Mouse (Mus musculus): ENCODE data around the gene Ttc30a1. TPM values are rescaled to one million over a fixed set of nuclear protein-coding genes. Genes with fewer than 3 reads are reported as not detected.
A peak's percentile ranks its signal among the peaks of the same experiment; 100 is the strongest.
"Not testable (repeated sequence)": the region's sequence is repeated elsewhere in the genome, so short reads cannot be mapped to it uniquely, and the experiment has no call there.

Gene Ttc30a1
- polyA plus RNA-seq (2015; fragmentation: Nextera tagmentation; extraction: Ambion mirVana): 8.4 and 9.3 TPM in 2 replicates

GRCm38 (mm10) chr2:75981440-75982081, at the start of gene Ttc30a1:
Gene Ttc30a1 (minus strand): TSS chr2:75981967.
- H3K27ac ChIP-seq, H3K4me1 ChIP-seq, H3K27me3 ChIP-seq, H3K9me3 ChIP-seq, H3K36me3 ChIP-seq: not testable (repeated sequence)
- H3K9ac ChIP-seq: peak within 1 kb of the TSS; percentile 62
- peak within 1 kb of the TSS; percentile 50 for H3K4me3 ChIP-seq
- H3K4me2 ChIP-seq (replicated peaks): peak within 1 kb of the TSS; percentile 70
- WGBS: 3% methylated on average over 34 of the region's 34 CpGs
- peak; percentile 69 for ATAC-seq (ENCODE audit: low FRiP score, low read depth)

- Histone ChIP-seq H3K4me3 (peak overlapping the region; percentile 12; the same call in 1 of the 2 replicates), H3K9ac (no peak overlapping the region), H3K9me3 (no peaks in the 10 kb centered on the region), H3K27ac (peak overlapping the region; percentile 75; the same call in 1 of the 2 replicates), H3K4me2 (replicated peaks) (peak overlapping the region; percentile 54), H3K36me3 (no peaks in the 10 kb centered on the region), H3K27me3 (no peaks in the 10 kb centered on the region), H3K4me1 (peaks cover 29% of the 10 kb centered on the region)
- ATAC-seq (ENCODE audit: low FRiP score, low read depth): no peak
- 15% methylated on average over 8 of the region's 8 CpGs for WGBS
Measured at GRCm38 (mm10) chr2:76030080-76030479, 48.3 kb upstream of the Ttc30a1 start.

- no peaks in the 10 kb centered on the region for H3K36me3 ChIP-seq
- WGBS: 21% methylated on average over 20 of the region's 20 CpGs
- peak overlapping the region; percentile 35 for H3K9ac ChIP-seq
- peak overlapping the region; percentile 11; the same call in 1 of the 2 replicates for H3K4me3 ChIP-seq
- H3K27me3 ChIP-seq: no peaks in the 10 kb centered on the region
- no peaks in the 10 kb centered on the region for H3K9me3 ChIP-seq
- H3K4me2 ChIP-seq (replicated peaks): peak overlapping the region; percentile 54
- H3K4me1 ChIP-seq: peaks cover 29% of the 10 kb centered on the region
- H3K27ac ChIP-seq: peak overlapping the region; percentile 75
- ATAC-seq (ENCODE audit: low FRiP score, low read depth): no peak
Measured at GRCm38 (mm10) chr2:76029081-76029901, 47.5 kb upstream of the Ttc30a1 start.

- Histone ChIP-seq H3K4me1 (peaks cover 12% of the 10 kb centered on the region), H3K27ac (no peak overlapping the region), H3K27me3 (0 out of 2 replicates have a peak, but pooled peaks cover 3% of the 10 kb centered on the region), H3K9ac (no peak overlapping the region), H3K36me3 (no peaks in the 10 kb centered on the region), H3K4me2 (replicated peaks) (no peak overlapping the region), H3K9me3 (no peaks in the 10 kb centered on the region), H3K4me3 (no peak overlapping the region)
- no peak for ATAC-seq (ENCODE audit: low FRiP score, low read depth)
- WGBS: 12% methylated on average over 7 of the region's 7 CpGs
Measured at GRCm38 (mm10) chr2:76016890-76017289, 35.1 kb upstream of the Ttc30a1 start.

GRCm38 (mm10) chr2:76016136-76016535, 34.4 kb upstream of the Ttc30a1 start:
- Histone ChIP-seq H3K9me3 (no peaks in the 10 kb centered on the region), H3K4me1 (peaks cover 18% of the 10 kb centered on the region), H3K27ac (no peak overlapping the region), H3K4me2 (replicated peaks) (no peak overlapping the region), H3K36me3 (no peaks in the 10 kb centered on the region), H3K9ac (no peak overlapping the region), H3K4me3 (no peak overlapping the region), H3K27me3 (0 out of 2 replicates have a peak, but pooled peaks cover 3% of the 10 kb centered on the region)
- no peak for ATAC-seq (ENCODE audit: low FRiP score, low read depth)
- WGBS: 81% methylated on average over 8 of the region's 8 CpGs

- no peak for ATAC-seq (ENCODE audit: low FRiP score, low read depth)
- Histone ChIP-seq H3K36me3 (no peaks in the 10 kb centered on the region), H3K4me2 (replicated peaks) (no peak overlapping the region), H3K27ac (no peak overlapping the region), H3K9ac (no peak overlapping the region), H3K27me3 (0 out of 2 replicates have a peak, but pooled peaks cover 3% of the 10 kb centered on the region), H3K4me1 (peaks cover 18% of the 10 kb centered on the region), H3K4me3 (no peak overlapping the region), H3K9me3 (no peaks in the 10 kb centered on the region)
- 92% methylated on average over 7 of the region's 7 CpGs for WGBS
Measured at GRCm38 (mm10) chr2:76015460-76015859, 33.7 kb upstream of the Ttc30a1 start.

- Histone ChIP-seq H3K4me1 (peaks cover 18% of the 10 kb centered on the region), H3K4me3 (no peak overlapping the region), H3K36me3 (no peaks in the 10 kb centered on the region), H3K9ac (no peak overlapping the region), H3K27ac (no peak overlapping the region), H3K9me3 (no peaks in the 10 kb centered on the region), H3K27me3 (0 out of 2 replicates have a peak, but pooled peaks cover 3% of the 10 kb centered on the region), H3K4me2 (replicated peaks) (no peak overlapping the region)
- ATAC-seq (ENCODE audit: low FRiP score, low read depth): no peak
- WGBS: 79% methylated on average over 3 of the region's 3 CpGs
Measured at GRCm38 (mm10) chr2:76014659-76015058, 32.9 kb upstream of the Ttc30a1 start.

GRCm38 (mm10) chr2:76006194-76006593, 24.4 kb upstream of the Ttc30a1 start:
- ATAC-seq (ENCODE audit: low FRiP score, low read depth): no peak
- 19% methylated on average over 4 of the region's 4 CpGs for WGBS

GRCm38 (mm10) chr2:76002899-76003298, 21.1 kb upstream of the Ttc30a1 start:
- no peak overlapping the region for H3K27ac ChIP-seq
- no peaks in the 10 kb centered on the region for H3K9me3 ChIP-seq
- H3K27me3 ChIP-seq: peaks cover 16% of the 10 kb centered on the region
- no peak overlapping the region for H3K4me2 ChIP-seq (replicated peaks)
- no peak for ATAC-seq (ENCODE audit: low FRiP score, low read depth)
- H3K4me1 ChIP-seq: peaks cover 15% of the 10 kb centered on the region
- H3K36me3 ChIP-seq: no peaks in the 10 kb centered on the region
- H3K9ac ChIP-seq: no peak overlapping the region
- H3K4me3 ChIP-seq: no peak overlapping the region
- 29% methylated on average over 9 of the region's 9 CpGs for WGBS

More at GRCm38 (mm10) chr2:76006194-76006593, 24.4 kb upstream of the Ttc30a1 start:
- 0 out of 2 replicates have a peak, but pooled peaks cover 6% of the 10 kb centered on the region for H3K4me1 ChIP-seq
- H3K4me3 ChIP-seq: no peak overlapping the region
- no peaks in the 10 kb centered on the region for H3K9me3 ChIP-seq
- no peaks in the 10 kb centered on the region for H3K36me3 ChIP-seq
- H3K27me3 ChIP-seq: peaks cover 4% of the 10 kb centered on the region; the same call in 1 of the 2 replicates
- no peak overlapping the region for H3K27ac ChIP-seq
- no peak overlapping the region for H3K4me2 ChIP-seq (replicated peaks)
- H3K9ac ChIP-seq: no peak overlapping the region

GRCm38 (mm10) chr2:76001392-76001791, 19.6 kb upstream of the Ttc30a1 start:
- ATAC-seq (ENCODE audit: low FRiP score, low read depth): no peak
- H3K9ac ChIP-seq: no peak overlapping the region

GRCm38 (mm10) chr2:75999636-76000035, 17.9 kb upstream of the Ttc30a1 start:
- H3K9me3 ChIP-seq: no peaks in the 10 kb centered on the region
- H3K36me3 ChIP-seq: no peaks in the 10 kb centered on the region
- peaks cover 16% of the 10 kb centered on the region for H3K27me3 ChIP-seq
- H3K4me2 ChIP-seq (replicated peaks): no peak overlapping the region
- ATAC-seq (ENCODE audit: low FRiP score, low read depth): no peak
- H3K4me3 ChIP-seq: no peak overlapping the region
- H3K27ac ChIP-seq: no peak overlapping the region
- no peak overlapping the region for H3K9ac ChIP-seq
- 36% methylated on average over 12 of the region's 12 CpGs for WGBS
- peaks cover 18% of the 10 kb centered on the region for H3K4me1 ChIP-seq

More at GRCm38 (mm10) chr2:76001392-76001791, 19.6 kb upstream of the Ttc30a1 start:
- Histone ChIP-seq H3K4me3 (no peak overlapping the region), H3K36me3 (no peaks in the 10 kb centered on the region), H3K27me3 (peaks cover 16% of the 10 kb centered on the region), H3K27ac (no peak overlapping the region), H3K4me2 (replicated peaks) (no peak overlapping the region), H3K4me1 (peaks cover 18% of the 10 kb centered on the region), H3K9me3 (no peaks in the 10 kb centered on the region)
- WGBS: 42% methylated on average over 8 of the region's 8 CpGs

- 0 out of 2 replicates have a peak overlapping the region, but pooled peaks have one; percentile 44 for H3K27ac ChIP-seq
- H3K36me3 ChIP-seq: no peaks in the 10 kb centered on the region
- no peak overlapping the region; the same call in 1 of the 2 replicates for H3K4me2 ChIP-seq (replicated peaks)
- H3K9me3 ChIP-seq: no peaks in the 10 kb centered on the region
- peaks cover 20% of the 10 kb centered on the region for H3K4me1 ChIP-seq
- H3K27me3 ChIP-seq: peaks cover 16% of the 10 kb centered on the region
- no peak for ATAC-seq (ENCODE audit: low FRiP score, low read depth)
- no peak overlapping the region for H3K4me3 ChIP-seq
- 20% methylated on average over 8 of the region's 8 CpGs for WGBS
- H3K9ac ChIP-seq: no peak overlapping the region
Measured at GRCm38 (mm10) chr2:75998692-75999091, 16.9 kb upstream of the Ttc30a1 start.

Measured in limb, embryonic 13.5 days (tissue).